Comparison of ENCODE assay signal across 9 mouse cellular contexts in the genomic region with DNA sequence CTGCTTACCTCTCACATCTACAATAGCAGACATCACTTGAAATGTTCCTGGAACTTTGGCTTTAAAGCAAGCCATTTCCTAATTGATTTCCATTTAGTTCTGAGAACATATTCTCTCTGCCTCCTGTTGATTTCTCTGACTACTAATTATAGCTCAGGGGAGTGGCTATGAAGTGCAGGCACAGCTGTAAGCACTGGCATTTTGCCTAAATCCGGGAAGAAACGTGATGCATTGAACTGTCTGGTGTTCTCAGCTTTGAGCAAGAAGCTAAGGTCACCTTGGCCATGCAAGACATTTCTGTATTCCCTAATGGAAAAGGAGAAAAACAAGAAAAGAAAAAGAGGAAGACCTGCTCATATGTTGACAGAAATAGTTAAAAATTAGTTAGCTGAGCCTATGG. TPM values are rescaled to one million over a fixed set of nuclear protein-coding genes. Genes with fewer than 3 reads are reported as not detected.
A peak's percentile ranks its signal among the peaks of the same experiment; 100 is the strongest.
DNase-seq lines count a peak whose midpoint lies in the region; ATAC-seq lines count a peak whose summit lies in the region.
"Had no signal": no experiment of that assay in that cellular context is flagged by ENCODE, and none has a peak within 500 bp of the region (broad histone marks: within the 10 kb centered on the region; RNA-seq: fewer than 3 reads in every experiment).

No protein-coding gene starts in this region.

- ATAC-seq in kidney, embryonic 15.5 days (replicated peaks; ENCODE audit: low FRiP score) = no peak
- ATAC-seq in lung, embryonic 15.5 days (ENCODE audit: borderline replicate concordance, extremely low read depth, low FRiP score, low TSS enrichment) = peak; percentile 77; the same call in 1 of the 2 replicates

- peaks cover 13% of the 10 kb centered on the region for H3K4me1 ChIP-seq in kidney, embryonic 15.5 days
- H3K4me1 ChIP-seq in heart, embryonic 10.5 days = peaks cover 14% of the 10 kb centered on the region; the same call in 1 of the 2 replicates
- H3K4me1 ChIP-seq in lung, embryonic 15.5 days = peaks cover 14% of the 10 kb centered on the region

- no peaks in the 10 kb centered on the region for H3K27me3 ChIP-seq in kidney, embryonic 15.5 days
- H3K27me3 ChIP-seq in heart, embryonic 10.5 days (ENCODE audit: insufficient read depth, poor library complexity, severe bottlenecking) = no peaks in the 10 kb centered on the region
- H3K27me3 ChIP-seq in lung, embryonic 15.5 days = no peaks in the 10 kb centered on the region

- 0 out of 2 replicates have a peak, but pooled peaks cover 2% of the 10 kb centered on the region for H3K36me3 ChIP-seq in kidney, embryonic 15.5 days
- H3K36me3 ChIP-seq in heart, embryonic 10.5 days = no peaks in the 10 kb centered on the region
- no peaks in the 10 kb centered on the region for H3K36me3 ChIP-seq in lung, embryonic 15.5 days

- no peaks in the 10 kb centered on the region for H3K9me3 ChIP-seq in kidney, embryonic 15.5 days (replicated peaks)
- no peaks in the 10 kb centered on the region for H3K9me3 ChIP-seq in heart, embryonic 10.5 days
- no peaks in the 10 kb centered on the region for H3K9me3 ChIP-seq in lung, embryonic 15.5 days

- no peak overlapping the region for H3K4me3 ChIP-seq in kidney, embryonic 15.5 days (replicated peaks)
- H3K4me3 ChIP-seq in heart, embryonic 10.5 days = no peak overlapping the region
- H3K4me3 ChIP-seq in lung, embryonic 15.5 days = no peak overlapping the region
- H3K4me3 ChIP-seq: layer of hippocampus, adult 2 months had no signal

- 15% methylated on average over 2 of the region's 2 CpGs for WGBS in kidney, embryonic 15.5 days
- WGBS in heart, embryonic 10.5 days = 18% methylated on average over 2 of the region's 2 CpGs
- WGBS in lung, embryonic 15.5 days = 6% methylated on average over 2 of the region's 2 CpGs

- no peak overlapping the region for H3K4me2 ChIP-seq in kidney, embryonic 15.5 days
- no peak overlapping the region for H3K4me2 ChIP-seq in lung, embryonic 15.5 days

- peak; percentile 41 to 43 for DNase-seq in kidney, adult 8-10 months
- peak; percentile 74 for DNase-seq in adipocyte (ENCODE audit: low spot score)
- peak; percentile 84 for DNase-seq in heart, embryonic 10.5 days (ENCODE audit: low spot score)
- no peak for DNase-seq in embryo, embryonic 10 days (ENCODE audit: low spot score)
- no peak for DNase-seq in urinary bladder, postnatal 36 days (ENCODE audit: low spot score in 2 of 2)
- DNase-seq in c-Kit-positive CD71-positive TER-119-positive erythroid progenitor cells, embryonic 14.5 days (ENCODE audit: low spot score) = no peak

- no peak overlapping the region for H3K27ac ChIP-seq in kidney, embryonic 15.5 days
- H3K27ac ChIP-seq in heart, embryonic 10.5 days = peak overlapping the region; percentile 82
- peak overlapping the region; percentile 53 for H3K27ac ChIP-seq in lung, embryonic 15.5 days
- H3K27ac ChIP-seq: layer of hippocampus, adult 2 months had no signal

- H3K9ac ChIP-seq in kidney, embryonic 15.5 days = no peak overlapping the region
- H3K9ac ChIP-seq in lung, embryonic 15.5 days = no peak overlapping the region

RNA-seq across cellular contexts. Expression of gene Nedd4, which starts 33.6 kb away (rescaled TPM):
- polyA plus RNA-seq in kidney, embryonic 15.5 days (2015; fragmentation: Nextera tagmentation; extraction: Ambion mirVana) = 647 and 670 TPM in 2 replicates
- polyA plus RNA-seq in heart, embryonic 10.5 days (2016; fragmentation: Nextera tagmentation; extraction: Ambion mirVana) = 515 and 584 TPM in 2 replicates
- polyA plus RNA-seq in lung, embryonic 15.5 days (2015; fragmentation: Nextera tagmentation; extraction: Ambion mirVana) = 660 and 677 TPM in 2 replicates

Comparison
In these comparisons a context has a peak if more than half of its experiments do, and no peak if none do; other contexts are left out.
1. DNase-seq: peak in kidney, adult 8-10 months (2 of 2), adipocyte (single experiment) and heart, embryonic 10.5 days (single experiment); none in embryo, embryonic 10 days (single experiment), urinary bladder, postnatal 36 days (0 of 2) and c-Kit-positive CD71-positive TER-119-positive erythroid progenitor cells, embryonic 14.5 days (single experiment).